Mouse (Mus musculus): Measurements from ENCODE around the gene Hjurp.

Hjurp gene

GRCm38 (mm10) chr1:88297480-88298258 lies 20.2 kb upstream of the Hjurp start:
- DNase-seq (ENCODE audit: low spot score): no peak

GRCm38 (mm10) chr1:88296171-88296920 lies 18.9 kb upstream of the Hjurp start:
- no peak for DNase-seq (ENCODE audit: low spot score)

GRCm38 (mm10) chr1:88294650-88295049 lies 17.2 kb upstream of the Hjurp start:
- DNase-seq (ENCODE audit: low spot score): no peak

GRCm38 (mm10) chr1:88292057-88292456 lies 14.6 kb upstream of the Hjurp start:
- DNase-seq (ENCODE audit: low spot score): no peak

GRCm38 (mm10) chr1:88291409-88292005 lies 14.1 kb upstream of the Hjurp start:
- DNase-seq (ENCODE audit: low spot score): no peak

GRCm38 (mm10) chr1:88290511-88290910 lies 13.1 kb upstream of the Hjurp start:
- no peak for DNase-seq (ENCODE audit: low spot score)

- DNase-seq (ENCODE audit: low spot score): no peak
Measured at GRCm38 (mm10) chr1:88289917-88290316, 12.5 kb upstream of the Hjurp start.

GRCm38 (mm10) chr1:88289152-88289551 lies 11.7 kb upstream of the Hjurp start:
- DNase-seq (ENCODE audit: low spot score): no peak

GRCm38 (mm10) chr1:88288789-88289127 lies 11.3 kb upstream of the Hjurp start:
- DNase-seq (ENCODE audit: low spot score): no peak

GRCm38 (mm10) chr1:88288056-88288788 lies 10.8 kb upstream of the Hjurp start:
- no peak for DNase-seq (ENCODE audit: low spot score)

GRCm38 (mm10) chr1:88287697-88287980 lies 10.2 kb upstream of the Hjurp start:
- no peak for DNase-seq (ENCODE audit: low spot score)

GRCm38 (mm10) chr1:88286887-88287696 lies 9.7 kb upstream of the Hjurp start:
- DNase-seq (ENCODE audit: low spot score): no peak

GRCm38 (mm10) chr1:88286136-88286845 lies 8.9 kb upstream of the Hjurp start:
- DNase-seq (ENCODE audit: low spot score): no peak

GRCm38 (mm10) chr1:88285652-88286051 lies 8.2 kb upstream of the Hjurp start:
- DNase-seq (ENCODE audit: low spot score): no peak

GRCm38 (mm10) chr1:88284946-88285320 lies 7.5 kb upstream of the Hjurp start:
- no peak for DNase-seq (ENCODE audit: low spot score)

GRCm38 (mm10) chr1:88284228-88284945 lies 7.0 kb upstream of the Hjurp start:
- no peak for DNase-seq (ENCODE audit: low spot score)

- no peak for DNase-seq (ENCODE audit: low spot score)
Measured at GRCm38 (mm10) chr1:88283376-88284227, 6.2 kb upstream of the Hjurp start.

- DNase-seq (ENCODE audit: low spot score): no peak
Measured at GRCm38 (mm10) chr1:88282301-88282700, 4.9 kb upstream of the Hjurp start.

GRCm38 (mm10) chr1:88280006-88280690 lies 2.7 kb upstream of the Hjurp start:
- DNase-seq (ENCODE audit: low spot score): no peak
